Mouse (Mus musculus) embryonic facial prominence, embryonic 14.5 days (tissue): ENCODE results near the gene Cacna1c. TPM values are rescaled to one million over a fixed set of nuclear protein-coding genes. Genes with fewer than 3 reads are reported as not detected.

Experiments used
- ATAC-seq: fragments of 200-750 bp; cut with Nextera tagmentation; 2 replicates; pipeline ENCODE4 v1.8.0; 2017; ENCODE audit warnings: low read depth, moderate number of reproducible peaks, moderate TSS enrichment
- DNase-seq: peaks from one replicate; pipeline ENCODE4 v3.0.0-alpha.2; 2015; ENCODE audit warnings: low spot score
- H3K27ac ChIP-seq: fragments of 300-500 bp; sonication (generic); replicated peaks from 2 replicates; pipeline ENCODE4 v1.5.1; 2014; ENCODE audit warnings: low read depth, mild to moderate bottlenecking, low read length, moderate library complexity
- H3K27me3 ChIP-seq: fragments of 300-500 bp; sonication (generic); replicated peaks from 2 replicates; pipeline ENCODE4 v1.6.1; 2014; ENCODE audit warnings: low read length; ENCODE audit not compliant: control insufficient read depth, insufficient read depth
- H3K36me3 ChIP-seq: fragments of 300-500 bp; sonication (generic); 2 replicates; pipeline ENCODE4 v1.6.1; 2014; ENCODE audit warnings: low read length, mixed read lengths; ENCODE audit not compliant: control insufficient read depth, insufficient read depth
- H3K4me1 ChIP-seq: fragments of 300-500 bp; sonication (generic); 2 replicates; pipeline ENCODE4 v1.6.1; 2014; ENCODE audit warnings: antibody characterized with exemption, low read length; ENCODE audit not compliant: control insufficient read depth, insufficient read depth
- H3K4me2 ChIP-seq: fragments of 300-500 bp; sonication (generic); 2 replicates; pipeline ENCODE4 v1.6.1; 2014; ENCODE audit warnings: low read depth, mild to moderate bottlenecking, low read length, moderate library complexity, mixed read lengths
- H3K4me3 ChIP-seq: fragments of 300-500 bp; sonication (generic); 2 replicates; pipeline ENCODE4 v1.5.1; 2014; ENCODE audit warnings: low read depth, mild to moderate bottlenecking, low read length
- H3K9ac ChIP-seq: fragments of 300-500 bp; sonication (generic); 2 replicates; pipeline ENCODE4 v1.6.1; 2014; ENCODE audit warnings: low read depth, mild to moderate bottlenecking, low read length, moderate library complexity, mixed read lengths
- H3K9me3 ChIP-seq: fragments of 300-500 bp; sonication (generic); 2 replicates; pipeline ENCODE4 v1.6.1; 2016; ENCODE audit warnings: low read length; ENCODE audit not compliant: control insufficient read depth
- WGBS: fragments of 180-500 bp; shearing (Covaris S2); extraction: QIAGEN DNeasy Blood & Tissue Kit; methylation state at CpG from one replicate; pipeline ENCODE4 v1.1.7; 2014; 5-methylcytosine and 5-hydroxymethylcytosine counted together
- polyA plus RNA-seq: library from polyadenylated mRNA; unstranded; fragments of >200 nt; fragmentation: Nextera tagmentation; extraction: Ambion mirVana; gene quantifications from 2 replicates; pipeline ENCODE4 v1.2.1, GENCODE M21; 2014

Gene Cacna1c
- polyA plus RNA-seq, 1 experiment from 2014 or later, result 4.8 TPM

DNA sequence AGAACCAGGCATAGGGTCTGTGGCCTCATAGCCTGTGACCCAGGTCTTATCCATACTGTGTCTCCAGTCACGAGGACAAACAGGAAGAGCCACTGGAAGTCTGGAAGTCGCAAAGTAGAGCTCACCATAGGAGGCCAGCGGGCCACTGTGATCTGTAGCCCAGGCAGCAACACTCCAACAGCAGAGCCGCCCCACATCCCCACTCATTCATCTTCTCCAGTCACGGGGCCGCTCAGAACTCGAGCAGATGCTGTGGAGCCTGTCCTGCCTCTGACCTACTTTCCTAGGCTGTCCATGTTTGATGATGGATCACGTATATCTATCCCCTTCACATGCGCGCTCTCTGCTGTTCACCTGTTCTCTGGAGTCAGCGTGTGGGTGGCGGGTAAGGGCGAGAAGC, 246.0 kb downstream of the Cacna1c start:
- Histone ChIP-seq H3K4me3 (no peak overlapping the region), H3K36me3 (no peaks in the 10 kb centered on the region), H3K9ac (no peak overlapping the region), H3K9me3 (no peaks in the 10 kb centered on the region), H3K4me1 (peaks cover 12% of the 10 kb centered on the region), H3K27ac (no peak overlapping the region), H3K4me2 (no peak overlapping the region), H3K27me3 (no peaks in the 10 kb centered on the region)
- ATAC-seq, result no peak
- no peak for DNase-seq
- 76% methylated on average over 13 of the region's 13 CpGs for WGBS

DNA sequence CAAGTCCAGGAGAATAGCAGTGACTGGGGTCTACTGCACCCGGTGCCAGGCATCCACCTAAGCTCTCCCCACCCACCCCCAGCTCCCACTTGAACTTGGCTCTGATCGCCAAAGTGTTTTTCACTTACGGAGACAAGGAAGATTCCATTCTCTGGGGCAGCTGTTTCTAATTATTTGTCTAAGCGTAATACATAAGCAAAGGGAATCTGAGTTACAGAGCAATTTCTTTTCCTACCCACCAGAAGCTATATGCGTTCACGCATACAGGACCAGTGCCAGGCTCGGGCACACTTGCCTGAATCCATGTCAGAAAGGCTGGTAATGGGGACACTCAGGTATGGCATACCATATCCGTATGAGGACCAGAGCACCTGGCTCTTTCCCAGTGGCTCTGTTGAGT, 248.9 kb downstream of the Cacna1c start:
- Histone ChIP-seq H3K27ac (0 out of 2 replicates have a peak overlapping the region, but pooled peaks have one; percentile 52), H3K4me2 (no peak overlapping the region), H3K36me3 (no peaks in the 10 kb centered on the region), H3K4me1 (peaks cover 12% of the 10 kb centered on the region), H3K9me3 (no peaks in the 10 kb centered on the region), H3K4me3 (no peak overlapping the region), H3K9ac (no peak overlapping the region), H3K27me3 (no peaks in the 10 kb centered on the region)
- ATAC-seq (no peak), DNase-seq (peak; percentile 89)
- 37% methylated on average over 8 of the region's 8 CpGs for WGBS

DNA sequence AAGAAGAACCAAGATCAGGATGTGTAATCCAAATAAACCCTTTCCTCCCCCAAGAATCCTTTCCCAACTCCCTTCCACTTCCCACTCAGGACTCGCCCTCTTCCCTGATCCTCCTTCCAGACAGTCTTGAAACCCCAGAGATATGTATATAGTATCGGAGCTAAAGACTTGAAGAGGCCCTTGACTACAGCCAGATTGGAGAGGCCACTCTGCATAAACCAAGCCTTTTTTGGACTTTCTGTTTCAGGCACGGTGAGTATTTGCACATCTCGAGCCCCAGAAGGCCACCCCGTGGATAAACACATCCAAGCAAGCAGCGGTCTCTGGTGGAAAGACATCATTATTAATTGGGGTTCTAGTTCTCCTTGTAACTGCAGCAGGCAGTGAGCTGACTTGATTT, 249.6 kb downstream of the Cacna1c start:
- no peaks in the 10 kb centered on the region for H3K36me3 ChIP-seq
- no peak overlapping the region for H3K9ac ChIP-seq
- ATAC-seq, result no peak
- 88% methylated on average over 6 of the region's 6 CpGs for WGBS
- H3K4me1 ChIP-seq, result peaks cover 12% of the 10 kb centered on the region
- no peak overlapping the region for H3K4me2 ChIP-seq
- no peak overlapping the region for H3K27ac ChIP-seq
- H3K27me3 ChIP-seq, result no peaks in the 10 kb centered on the region
- DNase-seq, result no peak
- H3K9me3 ChIP-seq, result no peaks in the 10 kb centered on the region
- no peak overlapping the region for H3K4me3 ChIP-seq

DNA sequence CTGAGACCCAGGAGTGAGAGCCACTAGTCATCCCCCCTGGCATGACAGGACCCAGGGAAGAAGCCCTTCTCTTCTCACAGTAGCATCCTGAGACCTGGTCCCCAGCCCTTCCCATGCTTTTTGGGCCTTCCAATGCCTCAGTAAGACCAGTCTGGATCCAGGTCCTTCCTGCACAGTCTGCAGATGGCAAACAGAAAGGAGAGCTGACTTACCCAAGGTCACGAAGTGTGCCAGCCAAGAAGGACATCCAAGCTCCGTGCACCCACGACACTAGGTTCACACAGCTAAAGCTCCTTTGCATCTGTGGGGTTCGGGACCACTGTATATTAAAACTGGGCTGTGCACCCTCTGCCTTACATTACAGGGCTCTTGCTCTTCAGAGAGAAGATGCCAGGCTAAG, 252.1 kb downstream of the Cacna1c start:
- DNase-seq (no peak), ATAC-seq (no peak)
- Histone ChIP-seq H3K9me3 (no peaks in the 10 kb centered on the region), H3K36me3 (no peaks in the 10 kb centered on the region), H3K27ac (no peak overlapping the region), H3K4me3 (no peak overlapping the region), H3K27me3 (no peaks in the 10 kb centered on the region), H3K4me1 (peaks cover 10% of the 10 kb centered on the region), H3K9ac (no peak overlapping the region), H3K4me2 (no peak overlapping the region)
- 92% methylated on average over 4 of the region's 4 CpGs for WGBS

DNA sequence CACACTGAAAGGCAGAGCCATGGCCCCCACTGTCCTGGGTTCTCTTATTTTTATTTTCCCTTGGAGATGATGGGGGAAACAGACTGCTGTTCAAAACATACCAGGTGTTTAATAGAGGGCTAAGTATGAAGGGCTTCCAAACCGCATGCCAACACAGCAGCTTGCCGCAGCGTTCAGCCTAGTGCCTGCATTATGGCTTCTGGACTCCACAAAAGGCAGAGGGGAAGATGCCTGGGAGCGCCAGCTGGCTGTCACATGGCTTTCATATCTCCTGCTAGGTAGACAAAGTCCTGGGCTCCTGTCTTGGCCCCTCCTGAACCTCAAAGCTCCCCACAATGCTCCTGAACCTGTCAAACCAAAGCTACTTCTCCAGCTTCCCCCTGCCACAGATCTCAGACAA, 254.4 kb downstream of the Cacna1c start:
- WGBS, result 80% methylated on average over 4 of the region's 4 CpGs
- no peaks in the 10 kb centered on the region for H3K27me3 ChIP-seq
- ATAC-seq, result no peak

DNA sequence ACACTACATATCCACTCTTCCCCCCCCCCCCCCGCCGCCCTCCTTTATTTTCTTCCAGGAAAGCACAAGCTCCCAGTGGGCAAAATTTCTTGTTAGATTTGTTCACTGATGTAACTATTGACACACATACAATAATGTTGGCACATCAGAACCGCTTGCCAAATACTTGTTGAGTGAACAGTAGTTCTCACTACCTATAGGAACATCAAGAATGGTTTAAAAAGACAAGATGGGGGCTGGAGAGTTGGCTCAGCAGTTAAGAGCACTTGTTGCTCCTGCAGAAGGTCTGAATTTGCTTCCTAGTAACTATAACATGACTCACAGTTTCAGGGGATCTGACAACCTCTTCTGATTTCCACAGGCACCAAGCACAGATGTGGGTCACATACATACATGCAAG, 255.2 kb downstream of the Cacna1c start:
- no peak overlapping the region for H3K4me3 ChIP-seq
- WGBS, result 89% methylated on average over 3 of the region's 3 CpGs
- no peak overlapping the region for H3K9ac ChIP-seq
- no peaks in the 10 kb centered on the region for H3K36me3 ChIP-seq
- 0 out of 2 replicates have a peak, but pooled peaks cover 2% of the 10 kb centered on the region for H3K4me1 ChIP-seq
- ATAC-seq, result no peak
- H3K9me3 ChIP-seq, result no peaks in the 10 kb centered on the region
- H3K27me3 ChIP-seq, result no peaks in the 10 kb centered on the region
- no peak overlapping the region for H3K4me2 ChIP-seq
- no peak overlapping the region for H3K27ac ChIP-seq
- no peak for DNase-seq

More for the DNA sequence above, 254.4 kb downstream of the Cacna1c start:
- Histone ChIP-seq H3K4me1 (0 out of 2 replicates have a peak, but pooled peaks cover 2% of the 10 kb centered on the region), H3K9ac (no peak overlapping the region), H3K9me3 (no peaks in the 10 kb centered on the region), H3K4me3 (no peak overlapping the region), H3K27ac (no peak overlapping the region), H3K4me2 (no peak overlapping the region), H3K36me3 (no peaks in the 10 kb centered on the region)
- DNase-seq, result no peak

DNA sequence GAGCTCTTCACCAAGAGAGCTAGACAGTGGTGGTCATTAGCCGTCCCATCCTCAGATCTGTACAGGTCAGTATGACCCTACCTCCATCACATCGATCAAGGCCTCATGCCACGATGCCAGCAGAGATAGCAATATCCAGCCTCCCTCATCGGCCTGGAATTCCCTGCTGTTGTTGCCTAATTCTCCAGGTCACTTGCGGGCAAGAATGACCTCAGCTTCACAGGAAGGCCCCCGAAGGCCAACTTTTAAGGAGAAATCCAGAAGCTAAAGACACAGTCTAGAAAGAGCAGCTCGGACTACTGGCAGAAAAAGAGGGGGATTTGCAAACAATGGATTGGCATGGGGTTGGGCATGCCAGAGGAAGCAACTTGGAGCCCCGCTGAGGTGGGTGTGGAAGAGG, 256.6 kb downstream of the Cacna1c start:
- H3K36me3 ChIP-seq, result no peaks in the 10 kb centered on the region
- no peak for DNase-seq
- 0 out of 2 replicates have a peak, but pooled peaks cover 2% of the 10 kb centered on the region for H3K4me1 ChIP-seq
- no peak overlapping the region for H3K4me2 ChIP-seq
- H3K9me3 ChIP-seq, result no peaks in the 10 kb centered on the region
- no peak overlapping the region for H3K9ac ChIP-seq
- ATAC-seq, result no peak
- no peaks in the 10 kb centered on the region for H3K27me3 ChIP-seq
- H3K4me3 ChIP-seq, result no peak overlapping the region
- 89% methylated on average over 8 of the region's 8 CpGs for WGBS
- no peak overlapping the region for H3K27ac ChIP-seq

DNA sequence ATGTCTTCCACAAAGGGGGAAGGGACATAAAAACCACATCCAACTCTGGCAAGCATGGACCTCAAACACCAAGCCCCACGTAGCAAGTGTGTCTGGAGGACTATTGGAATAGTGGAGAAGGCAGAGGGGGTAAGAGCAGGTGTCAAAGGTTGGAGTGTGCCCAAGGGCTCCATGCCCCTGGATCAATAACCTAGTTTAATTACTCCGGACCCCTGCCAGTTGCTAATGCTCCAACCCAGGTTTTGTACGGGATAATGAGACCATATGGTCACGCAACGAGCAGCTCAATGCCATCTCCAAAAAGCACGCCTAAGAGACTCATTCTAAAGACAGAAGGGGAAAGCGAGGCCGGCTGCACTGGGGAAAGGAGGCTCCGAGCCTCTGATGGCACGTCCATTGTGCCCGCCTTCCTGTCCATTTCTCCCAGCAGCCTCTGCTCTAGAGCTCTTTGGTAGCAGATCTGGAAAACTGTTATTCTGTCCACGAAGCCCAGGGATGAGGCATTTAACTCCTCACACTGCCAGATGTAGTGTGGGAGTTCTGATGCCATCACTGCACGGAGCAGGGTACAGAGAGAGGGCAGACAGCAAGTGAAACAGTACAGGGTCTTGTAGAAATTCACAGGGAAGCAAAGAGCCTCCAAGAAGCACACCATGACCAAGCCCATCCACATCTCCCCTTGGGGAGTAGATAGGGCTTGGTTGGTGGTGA, 257.7 kb downstream of the Cacna1c start:
- Histone ChIP-seq H3K4me1 (0 out of 2 replicates have a peak, but pooled peaks cover 2% of the 10 kb centered on the region), H3K9ac (no peak overlapping the region), H3K9me3 (no peaks in the 10 kb centered on the region), H3K27me3 (no peaks in the 10 kb centered on the region), H3K27ac (no peak overlapping the region), H3K4me3 (no peak overlapping the region), H3K36me3 (no peaks in the 10 kb centered on the region), H3K4me2 (no peak overlapping the region)
- ATAC-seq (no peak), DNase-seq (no peak)
- WGBS, result 83% methylated on average over 13 of the region's 13 CpGs

DNA sequence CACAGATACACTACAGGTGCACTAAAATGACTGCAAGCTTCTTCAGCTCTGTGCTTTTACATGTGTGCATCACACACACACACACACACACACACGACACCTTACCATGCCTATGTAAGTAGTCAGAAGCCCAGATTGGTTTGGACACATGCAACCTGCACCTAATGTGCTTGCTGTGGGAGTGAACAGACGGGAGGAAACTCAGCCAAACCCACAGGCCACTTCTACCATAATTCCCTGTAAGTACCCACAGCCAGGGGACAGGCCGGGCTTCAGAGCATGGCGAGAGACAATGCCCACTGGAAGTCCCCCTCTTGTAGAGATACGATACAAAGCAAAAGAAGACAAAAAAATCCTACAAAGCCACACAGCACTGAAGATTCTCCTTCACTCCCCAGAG, 258.7 kb downstream of the Cacna1c start:
- DNase-seq, result no peak
- ATAC-seq, result no peak
- H3K9me3 ChIP-seq, result no peaks in the 10 kb centered on the region
- H3K9ac ChIP-seq, result no peak overlapping the region
- H3K36me3 ChIP-seq, result no peaks in the 10 kb centered on the region
- no peak overlapping the region for H3K4me2 ChIP-seq
- H3K27ac ChIP-seq, result no peak overlapping the region
- H3K27me3 ChIP-seq, result no peaks in the 10 kb centered on the region
- H3K4me3 ChIP-seq, result no peak overlapping the region
- 0 out of 2 replicates have a peak, but pooled peaks cover 2% of the 10 kb centered on the region for H3K4me1 ChIP-seq
- 87% methylated on average over 5 of the region's 5 CpGs for WGBS
